Mouse (Mus musculus) neural tube, embryonic 11.5 days (tissue): ENCODE data around the gene Pde10a. TPM values are rescaled to one million over a fixed set of nuclear protein-coding genes. Genes with fewer than 3 reads are reported as not detected.

Source experiments
- ATAC-seq: fragments of 200-750 bp; cut with Nextera tagmentation; 2 replicates; pipeline ENCODE4 v1.8.0; 2017; ENCODE audit warnings: moderate number of reproducible peaks, mild to moderate bottlenecking, moderate TSS enrichment, moderate library complexity; ENCODE audit not compliant: insufficient read depth, low FRiP score, low TSS enrichment
- DNase-seq: peaks from one replicate; pipeline ENCODE4 v3.0.0-alpha.2; 2015; ENCODE audit warnings: low spot score
- H3K27ac ChIP-seq: fragments of 300-500 bp; sonication (generic); 2 replicates; pipeline ENCODE4 v1.5.1; 2014; ENCODE audit warnings: low read depth, mild to moderate bottlenecking, low read length
- H3K27me3 ChIP-seq: fragments of 300-500 bp; sonication (generic); 2 replicates; pipeline ENCODE4 v1.6.1; 2014; ENCODE audit warnings: mild to moderate bottlenecking, low read length, mixed read lengths; ENCODE audit not compliant: control insufficient read depth, insufficient read depth
- H3K36me3 ChIP-seq: fragments of 300-500 bp; sonication (generic); 2 replicates; pipeline ENCODE4 v1.6.1; 2014; ENCODE audit warnings: mild to moderate bottlenecking, low read length, moderate library complexity, mixed read lengths; ENCODE audit not compliant: control insufficient read depth, insufficient read depth
- H3K4me1 ChIP-seq: fragments of 300-500 bp; sonication (generic); 2 replicates; pipeline ENCODE4 v1.6.1; 2014; ENCODE audit warnings: low read length, mixed read lengths; ENCODE audit not compliant: control insufficient read depth, insufficient read depth
- H3K4me2 ChIP-seq: fragments of 300-500 bp; sonication (generic); 2 replicates; pipeline ENCODE4 v1.6.1; 2014; ENCODE audit warnings: low read depth, mild to moderate bottlenecking, moderate library complexity
- H3K4me3 ChIP-seq: fragments of 300-500 bp; sonication (generic); 2 replicates; pipeline ENCODE4 v1.5.1; 2014; ENCODE audit warnings: low read depth, low read length
- H3K9ac ChIP-seq: fragments of 300-500 bp; sonication (generic); 2 replicates; pipeline ENCODE4 v1.6.1; 2014; ENCODE audit warnings: mild to moderate bottlenecking, low read length
- H3K9me3 ChIP-seq: fragments of 300-500 bp; sonication (generic); 2 replicates; pipeline ENCODE4 v1.6.1; 2016; ENCODE audit warnings: low read length; ENCODE audit not compliant: control insufficient read depth
- WGBS: fragments of 180-500 bp; shearing (Covaris S2); extraction: QIAGEN DNeasy Blood & Tissue Kit; methylation state at CpG from one replicate; pipeline ENCODE4 v1.1.7; 2014; 5-methylcytosine and 5-hydroxymethylcytosine counted together
- polyA plus RNA-seq: library from polyadenylated mRNA; unstranded; fragments of >200 nt; fragmentation: Nextera tagmentation; extraction: Ambion mirVana; gene quantifications from 2 replicates; pipeline ENCODE4 v1.2.1, GENCODE M21; 2014

The Pde10a gene
- polyA plus RNA-seq, 1 experiment from 2014 or later, result 5.9 TPM

- no peak for DNase-seq
- Histone ChIP-seq H3K4me3 (no peak overlapping the region), H3K27me3 (no peaks in the 10 kb centered on the region), H3K4me1 (no peaks in the 10 kb centered on the region), H3K9me3 (no peaks in the 10 kb centered on the region), H3K36me3 (no peaks in the 10 kb centered on the region), H3K4me2 (no peak overlapping the region), H3K27ac (no peak overlapping the region), H3K9ac (no peak overlapping the region)
- no peak for ATAC-seq
- WGBS, result 39% methylated on average over 14 of the region's 14 CpGs
Measured at GRCm38 (mm10) chr17:9023198-9023942, 498.2 kb downstream of the Pde10a start.

- ATAC-seq, result no peak
- Histone ChIP-seq H3K27me3 (no peaks in the 10 kb centered on the region), H3K27ac (no peak overlapping the region), H3K9ac (no peak overlapping the region), H3K4me3 (no peak overlapping the region), H3K4me2 (no peak overlapping the region), H3K36me3 (no peaks in the 10 kb centered on the region), H3K9me3 (no peaks in the 10 kb centered on the region), H3K4me1 (no peaks in the 10 kb centered on the region)
- WGBS, result 67% methylated on average over 5 of the region's 5 CpGs
- DNase-seq, result no peak
Measured at GRCm38 (mm10) chr17:9030181-9030580, 505.0 kb downstream of the Pde10a start.

GRCm38 (mm10) chr17:9031241-9032141 is 506.3 kb downstream of the Pde10a start:
- H3K27ac ChIP-seq, result no peak overlapping the region
- ATAC-seq, result peak; percentile 53; the same call in 1 of the 2 replicates
- peaks cover 2% of the 10 kb centered on the region; the same call in 1 of the 2 replicates for H3K4me1 ChIP-seq
- 20% methylated on average over 24 of the region's 24 CpGs for WGBS
- peak overlapping the region; percentile 22 for H3K9ac ChIP-seq
- H3K36me3 ChIP-seq, result no peaks in the 10 kb centered on the region
- no peak overlapping the region for H3K4me3 ChIP-seq
- no peaks in the 10 kb centered on the region for H3K9me3 ChIP-seq
- H3K27me3 ChIP-seq, result no peaks in the 10 kb centered on the region
- peak overlapping the region; percentile 28; the same call in 1 of the 2 replicates for H3K4me2 ChIP-seq
- DNase-seq, result peak; percentile 85

GRCm38 (mm10) chr17:9032362-9033044 is 507.3 kb downstream of the Pde10a start:
- no peak for ATAC-seq
- Histone ChIP-seq H3K9me3 (no peaks in the 10 kb centered on the region), H3K4me2 (no peak overlapping the region), H3K36me3 (no peaks in the 10 kb centered on the region), H3K4me3 (no peak overlapping the region), H3K9ac (no peak overlapping the region), H3K4me1 (peaks cover 2% of the 10 kb centered on the region; the same call in 1 of the 2 replicates), H3K27me3 (no peaks in the 10 kb centered on the region), H3K27ac (no peak overlapping the region)
- no peak for DNase-seq
- 80% methylated on average over 6 of the region's 6 CpGs for WGBS

GRCm38 (mm10) chr17:9033511-9033910 is 508.3 kb downstream of the Pde10a start:
- ATAC-seq (no peak), DNase-seq (no peak)
- no peak overlapping the region for H3K4me2 ChIP-seq
- H3K4me1 ChIP-seq, result peaks cover 2% of the 10 kb centered on the region; the same call in 1 of the 2 replicates
- H3K9me3 ChIP-seq, result no peaks in the 10 kb centered on the region
- no peaks in the 10 kb centered on the region for H3K27me3 ChIP-seq
- no peak overlapping the region for H3K9ac ChIP-seq
- no peak overlapping the region for H3K4me3 ChIP-seq
- no peak overlapping the region for H3K27ac ChIP-seq
- no peaks in the 10 kb centered on the region for H3K36me3 ChIP-seq
- 80% methylated on average over 5 of the region's 5 CpGs for WGBS

- no peaks in the 10 kb centered on the region for H3K27me3 ChIP-seq
- no peak overlapping the region for H3K4me3 ChIP-seq
- 0 out of 2 replicates have a peak overlapping the region, but pooled peaks have one; percentile 4 for H3K27ac ChIP-seq
- no peak overlapping the region for H3K9ac ChIP-seq
- H3K36me3 ChIP-seq, result no peaks in the 10 kb centered on the region
- H3K9me3 ChIP-seq, result no peaks in the 10 kb centered on the region
- no peak for ATAC-seq
- H3K4me1 ChIP-seq, result peaks cover 2% of the 10 kb centered on the region; the same call in 1 of the 2 replicates
- DNase-seq, result no peak
- H3K4me2 ChIP-seq, result no peak overlapping the region
- WGBS, result 69% methylated on average over 8 of the region's 8 CpGs
Measured at GRCm38 (mm10) chr17:9035561-9036348, 510.6 kb downstream of the Pde10a start.
